Mouse (Mus musculus) myocyte (in vitro differentiated cells): ENCODE measurements around the gene Armc2.

Source experiments
- CEBPB ChIP-seq: IDR thresholded peaks from 2 replicates; pipeline ENCODE4 v1.6.1; 2011; ENCODE audit warnings: mild to moderate bottlenecking, moderate library complexity; ENCODE audit not compliant: poor library complexity, insufficient read depth, severe bottlenecking
- E2F4 ChIP-seq: IDR thresholded peaks from one replicate; pipeline ENCODE4 v1.6.1; 2011; ENCODE audit warnings: mild to moderate bottlenecking, control low read depth, moderate library complexity; ENCODE audit not compliant: insufficient read depth
- MAX ChIP-seq: IDR thresholded peaks from one replicate; pipeline ENCODE4 v1.6.1; 2011; ENCODE audit warnings: low read depth, mild to moderate bottlenecking, control low read depth
- MYOD1 ChIP-seq, 3 experiments: IDR thresholded peaks; one replicate each; pipeline ENCODE4 v1.6.1; 2011; ENCODE audit warnings: control low read depth in 2 of 3, low read depth in 2 of 3, mild to moderate bottlenecking in 2 of 3, moderate library complexity in 1 of 3; ENCODE audit not compliant: insufficient read length in 2 of 3, control insufficient read depth in 1 of 3
- MYOG ChIP-seq, 3 experiments: IDR thresholded peaks; one replicate each; pipeline ENCODE4 v1.6.1; 2011; ENCODE audit warnings: control low read depth in 2 of 3, low read depth in 2 of 3, mild to moderate bottlenecking in 2 of 3; ENCODE audit not compliant: insufficient read length in 2 of 3, control insufficient read depth in 1 of 3, insufficient read depth in 1 of 3
- POLR2A ChIP-seq: IDR thresholded peaks from one replicate; pipeline ENCODE4 v1.6.1; 2011; ENCODE audit warnings: low read depth, mild to moderate bottlenecking, control low read depth, moderate library complexity; ENCODE audit not compliant: insufficient read length
- POLR2AphosphoS2 ChIP-seq: IDR thresholded peaks from one replicate; pipeline ENCODE4 v1.6.1; 2011; ENCODE audit warnings: low read depth, control low read depth; ENCODE audit not compliant: insufficient read length
- TCF12 ChIP-seq: IDR thresholded peaks from one replicate; pipeline ENCODE4 v1.6.1; 2011; ENCODE audit warnings: mild to moderate bottlenecking, control low read depth; ENCODE audit not compliant: poor library complexity, insufficient read depth, severe bottlenecking
- TCF3 ChIP-seq: IDR thresholded peaks from one replicate; pipeline ENCODE4 v1.6.1; 2011; ENCODE audit warnings: low read depth, control low read depth; ENCODE audit not compliant: insufficient read length
- USF1 ChIP-seq: IDR thresholded peaks from one replicate; pipeline ENCODE4 v1.6.1; 2011; ENCODE audit warnings: low read depth, mild to moderate bottlenecking, control low read depth, moderate library complexity

DNA sequence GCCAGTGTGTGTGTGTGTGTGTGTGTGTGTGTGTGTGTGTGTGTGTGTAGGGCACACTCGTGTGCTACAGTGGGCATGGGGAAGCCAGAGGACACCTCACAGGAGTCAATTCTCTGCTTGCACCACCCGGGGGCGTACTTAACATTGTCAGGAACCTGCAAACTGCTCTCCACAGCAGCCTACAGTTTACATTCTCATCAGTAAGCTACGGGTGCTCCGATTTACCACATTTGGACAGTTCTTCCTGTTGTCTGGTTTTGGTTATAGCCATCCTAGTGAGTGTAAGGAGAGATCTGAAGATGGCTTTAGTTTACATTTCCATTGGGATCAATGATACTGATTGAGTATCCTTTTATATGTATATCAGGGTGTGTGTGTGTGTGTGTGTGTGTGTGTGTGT, 11.3 kb upstream of the Armc2 start:
- no peak for TF ChIP-seq POLR2AphosphoS2
- TF ChIP-seq POLR2A, result no peak
- no peak for TF ChIP-seq E2F4
- no peak for TF ChIP-seq USF1
- no peak for TF ChIP-seq MAX
- TF ChIP-seq TCF12, result no peak
- no peak for TF ChIP-seq MYOG (IDR thresholded peaks at IDR 0.05; ENCODE audit: control insufficient read depth in 1 of 3, insufficient read depth in 1 of 3, insufficient read length in 2 of 3, low read depth in 2 of 3)
- no peak for TF ChIP-seq TCF3
- no peak for TF ChIP-seq MYOD1 (IDR thresholded peaks at IDR 0.05; ENCODE audit: control insufficient read depth in 1 of 3, insufficient read length in 2 of 3, low read depth in 2 of 3)
- TF ChIP-seq CEBPB, result no peak
